16 mouse cellular contexts compared by ENCODE assay signal in the genomic region with DNA sequence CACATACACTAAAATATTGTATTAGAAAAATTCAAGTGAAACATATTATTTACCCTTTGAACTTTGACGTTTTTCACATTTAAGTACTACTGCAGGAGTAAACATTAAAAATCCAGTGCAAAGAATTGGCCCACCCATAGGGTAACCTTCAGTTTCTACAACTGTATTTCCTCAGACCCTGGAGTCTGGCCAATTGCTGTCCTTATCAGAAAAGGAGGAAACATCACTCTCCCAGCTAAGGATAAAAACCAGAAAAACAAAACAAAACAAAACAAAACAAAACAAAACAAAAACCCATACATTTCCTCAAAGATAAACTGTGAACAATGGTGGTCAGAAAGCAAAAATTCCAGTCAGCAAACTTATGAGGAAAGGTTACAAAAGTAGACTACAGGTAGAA. TPM values are rescaled to one million over a fixed set of nuclear protein-coding genes. Genes with fewer than 3 reads are reported as not detected.
DNase-seq lines count a peak whose midpoint lies in the region; ATAC-seq and TF ChIP-seq lines count a peak whose summit lies in the region.
"Had no signal": no experiment of that assay in that cellular context is flagged by ENCODE, and none has a peak within 500 bp of the region (broad histone marks: within the 10 kb centered on the region; RNA-seq: fewer than 3 reads in every experiment).

No protein-coding gene starts in this region.

- H3K9ac ChIP-seq in kidney, embryonic 14.5 days (ENCODE audit: low read depth, low read length) = no peak overlapping the region
- H3K9ac ChIP-seq in heart, postnatal 0 days (replicated peaks; ENCODE audit: low read depth, low read length) = no peak overlapping the region
- H3K9ac ChIP-seq: forebrain, embryonic 12.5 days; hindbrain, embryonic 15.5 days; liver, embryonic 13.5 days; midbrain, embryonic 15.5 days had no signal

- WGBS in heart, embryonic 10.5 days = 68% methylated on average over 1 of the region's 1 CpGs
- 78% methylated on average over 1 of the region's 1 CpGs for WGBS in kidney, embryonic 14.5 days
- WGBS in heart, postnatal 0 days = 39% methylated on average over 1 of the region's 1 CpGs

- H3K4me2 ChIP-seq in kidney, embryonic 14.5 days (replicated peaks; ENCODE audit: low read depth, low read length) = no peak overlapping the region
- no peak overlapping the region for H3K4me2 ChIP-seq in heart, postnatal 0 days (ENCODE audit: low read depth, low read length)
- H3K4me2 ChIP-seq: forebrain, embryonic 12.5 days; hindbrain, embryonic 15.5 days; liver, embryonic 13.5 days; midbrain, embryonic 15.5 days had no signal

- no peaks in the 10 kb centered on the region for H3K9me3 ChIP-seq in heart, embryonic 10.5 days
- no peaks in the 10 kb centered on the region for H3K9me3 ChIP-seq in kidney, embryonic 14.5 days (ENCODE audit: control insufficient read depth, low read length)
- no peaks in the 10 kb centered on the region for H3K9me3 ChIP-seq in heart, postnatal 0 days (replicated peaks; ENCODE audit: control insufficient read depth, low read length)
- H3K9me3 ChIP-seq: forebrain, embryonic 12.5 days; hindbrain, embryonic 15.5 days; liver, embryonic 13.5 days; midbrain, embryonic 15.5 days had no signal

- peaks cover 49% of the 10 kb centered on the region for H3K36me3 ChIP-seq in heart, embryonic 10.5 days
- peaks cover 71% of the 10 kb centered on the region for H3K36me3 ChIP-seq in kidney, embryonic 14.5 days (ENCODE audit: control insufficient read depth, insufficient read depth, low read length)
- peaks cover 43% of the 10 kb centered on the region for H3K36me3 ChIP-seq in heart, postnatal 0 days (replicated peaks; ENCODE audit: control insufficient read depth, insufficient read depth, low read length)

- TF ChIP-seq CTCF in heart, postnatal 0 days (IDR thresholded peaks at IDR 0.05; ENCODE audit: low read depth) = no peak

- TF ChIP-seq EP300 in heart, postnatal 0 days (IDR thresholded peaks at IDR 0.05; ENCODE audit: low read depth) = no peak

- no peaks in the 10 kb centered on the region for H3K27me3 ChIP-seq in heart, embryonic 10.5 days (ENCODE audit: insufficient read depth, poor library complexity, severe bottlenecking)
- no peaks in the 10 kb centered on the region for H3K27me3 ChIP-seq in kidney, embryonic 14.5 days (ENCODE audit: control insufficient read depth, insufficient read depth, low read length)
- H3K27me3 ChIP-seq in heart, postnatal 0 days (ENCODE audit: control insufficient read depth, insufficient read depth, low read length) = no peaks in the 10 kb centered on the region
- H3K27me3 ChIP-seq: forebrain, embryonic 12.5 days; hindbrain, embryonic 15.5 days; liver, embryonic 13.5 days; midbrain, embryonic 15.5 days had no signal

- peaks cover 7% of the 10 kb centered on the region for H3K4me1 ChIP-seq in heart, embryonic 10.5 days
- no peaks in the 10 kb centered on the region for H3K4me1 ChIP-seq in kidney, embryonic 14.5 days (ENCODE audit: control insufficient read depth, insufficient read depth, low read length)
- 0 out of 2 replicates have a peak, but pooled peaks cover 6% of the 10 kb centered on the region for H3K4me1 ChIP-seq in heart, postnatal 0 days (ENCODE audit: control insufficient read depth, insufficient read depth)
- H3K4me1 ChIP-seq: forebrain, embryonic 12.5 days; hindbrain, embryonic 15.5 days; midbrain, embryonic 15.5 days had no signal

- no peak overlapping the region for H3K4me3 ChIP-seq in heart, embryonic 10.5 days
- H3K4me3 ChIP-seq in kidney, embryonic 14.5 days (ENCODE audit: low read length) = no peak overlapping the region
- no peak overlapping the region for H3K4me3 ChIP-seq in heart, postnatal 0 days (ENCODE audit: low read depth, low read length)
- H3K4me3 ChIP-seq: forebrain, embryonic 12.5 days; hindbrain, embryonic 15.5 days; liver, embryonic 13.5 days; midbrain, embryonic 15.5 days had no signal

- peak overlapping the region; percentile 52; the same call in 1 of the 2 replicates for H3K27ac ChIP-seq in heart, embryonic 10.5 days
- no peak overlapping the region for H3K27ac ChIP-seq in kidney, embryonic 14.5 days (ENCODE audit: low read depth, low read length)
- H3K27ac ChIP-seq in heart, postnatal 0 days (ENCODE audit: low read depth) = peak overlapping the region; percentile 71
- H3K27ac ChIP-seq: forebrain, embryonic 12.5 days; hindbrain, embryonic 15.5 days; liver, embryonic 13.5 days; macrophage; midbrain, embryonic 15.5 days had no signal

- no peak for DNase-seq in heart, embryonic 10.5 days (ENCODE audit: low spot score)
- no peak for DNase-seq in heart, adult 8-10 months (ENCODE audit: low spot score)
- peak; percentile 20 to 34 for DNase-seq in kidney, postnatal 36 days
- peak; percentile 62 for DNase-seq in adrenal gland, adult 2 months
- DNase-seq in heart, postnatal 0 days (ENCODE audit: low spot score) = no peak
- no peak for DNase-seq in embryo, embryonic 10.5 days (ENCODE audit: low spot score)
- DNase-seq: cerebellum, adult 8-10 months; kidney, adult 9 months; liver, embryonic 13.5 days; thymus, postnatal 36 days had no signal

- ATAC-seq in kidney, embryonic 14.5 days (ENCODE audit: low FRiP score, low TSS enrichment) = no peak
- ATAC-seq in heart, postnatal 0 days (ENCODE audit: insufficient read depth, low read depth) = no peak
- no peak for ATAC-seq in activated CD4-positive, CD25-positive, alpha-beta regulatory T cell, adult 4 months
- ATAC-seq: midbrain, embryonic 15.5 days had no signal

RNA-seq across cellular contexts. Expression of gene Slc35b3, which starts 14.9 kb away (rescaled TPM):
- 23.0 and 28.0 TPM in 2 replicates for polyA plus RNA-seq in heart, embryonic 10.5 days (2016; fragmentation: Nextera tagmentation; extraction: Ambion mirVana)
- total RNA-seq in heart, adult 8-10 months (2022) = 1 to 10 TPM; 2.7 to 5.5 (median 3.8) TPM
- 43.2 and 50.4 TPM in 2 replicates for polyA plus RNA-seq in kidney, embryonic 14.5 days (2014; fragmentation: Nextera tagmentation; extraction: Ambion mirVana)
- 10 to 100 TPM; 18.4 to 19.2 TPM for total RNA-seq in adrenal gland, adult 2 months (2021)
- 4.7 and 6.2 TPM in 2 replicates for polyA plus RNA-seq in adrenal gland, adult 2 months (2012; rRNA removed)
- total RNA-seq in heart, postnatal 0 days (2014; rRNA removed; ENCODE audit: low replicate concordance) = 15.2 and 28.1 TPM in 2 replicates
- polyA plus RNA-seq in heart, postnatal 0 days (2015; fragmentation: Nextera tagmentation; extraction: Ambion mirVana) = 14.0 and 16.7 TPM in 2 replicates
- polyA plus RNA-seq in activated CD4-positive, CD25-positive, alpha-beta regulatory T cell, adult 4 months (2017; shearing (Covaris generic)) = 10 to 100 TPM; 78.9 to 83.8 TPM

Comparison
In these comparisons a context has a peak if more than half of its experiments do, and no peak if none do; other contexts are left out.
1. DNase-seq: peak in kidney, postnatal 36 days (2 of 2) and adrenal gland, adult 2 months (single experiment); none in heart, embryonic 10.5 days (single experiment), heart, adult 8-10 months (single experiment), heart, postnatal 0 days (single experiment) and embryo, embryonic 10.5 days (single experiment).